Mouse (Mus musculus) kidney, postnatal 0 days (tissue): ENCODE measurements around the gene Efcab12. TPM values are rescaled to one million over a fixed set of nuclear protein-coding genes. Genes with fewer than 3 reads are reported as not detected.

Experiments
- ATAC-seq: fragments of 200-750 bp; cut with Nextera tagmentation; replicated peaks from 2 replicates; pipeline ENCODE4 v1.8.0; 2017; ENCODE audit warnings: low read depth, moderate number of reproducible peaks, moderate TSS enrichment, moderate library complexity; ENCODE audit not compliant: low FRiP score
- DNase-seq: peaks from one replicate; pipeline ENCODE4 v3.0.0-alpha.2; 2016; ENCODE audit warnings: low spot score
- H3K27ac ChIP-seq: fragments of 300-500 bp; sonication (generic); 2 replicates; pipeline ENCODE4 v1.5.1; 2014; ENCODE audit warnings: mild to moderate bottlenecking
- H3K27me3 ChIP-seq: fragments of 300-500 bp; sonication (generic); 2 replicates; pipeline ENCODE4 v1.6.1; 2014; ENCODE audit warnings: low read length, mixed read lengths; ENCODE audit not compliant: insufficient read depth
- H3K36me3 ChIP-seq: fragments of 300-500 bp; sonication (generic); 2 replicates; pipeline ENCODE4 v1.6.1; 2014; ENCODE audit warnings: low read length, mixed read lengths; ENCODE audit not compliant: insufficient read depth
- H3K4me1 ChIP-seq: fragments of 300-500 bp; sonication (generic); replicated peaks from 2 replicates; pipeline ENCODE4 v1.6.1; 2014; ENCODE audit warnings: antibody characterized with exemption, low read length, mixed read lengths; ENCODE audit not compliant: insufficient read depth
- H3K4me2 ChIP-seq: fragments of 300-500 bp; sonication (generic); 2 replicates; pipeline ENCODE4 v1.6.1; 2014; ENCODE audit warnings: mild to moderate bottlenecking, low read length, moderate library complexity, mixed read lengths
- H3K4me3 ChIP-seq: fragments of 300-500 bp; sonication (generic); replicated peaks from 2 replicates; pipeline ENCODE4 v1.5.1; 2014; ENCODE audit warnings: low read depth, low read length
- H3K9ac ChIP-seq: fragments of 300-500 bp; sonication (generic); 2 replicates; pipeline ENCODE4 v1.6.1; 2014; ENCODE audit warnings: low read depth, low read length
- H3K9me3 ChIP-seq: fragments of 300-500 bp; sonication (generic); replicated peaks from 2 replicates; pipeline ENCODE4 v1.6.1; 2016; ENCODE audit warnings: low read length, inconsistent platforms, mixed read lengths
- CTCF ChIP-seq: IDR thresholded peaks from 2 replicates; pipeline ENCODE4 v1.5.1; 2016; ENCODE audit warnings: antibody characterized with exemption, low read depth, mild to moderate bottlenecking, moderate library complexity
- WGBS: fragments of 180-500 bp; shearing (Covaris S2); extraction: QIAGEN DNeasy Blood & Tissue Kit; methylation state at CpG from one replicate; pipeline ENCODE4 v1.1.7; 2014; 5-methylcytosine and 5-hydroxymethylcytosine counted together
- microRNA-seq: library from miRNA; unstranded; fragments of <30 nt; microRNA quantifications from one replicate; pipeline ENCODE4, GENCODE M21; 2016
- polyA plus RNA-seq: library from polyadenylated mRNA; unstranded; fragments of >200 nt; fragmentation: Nextera tagmentation; extraction: Ambion mirVana; gene quantifications from 2 replicates; pipeline ENCODE4 v1.2.1, GENCODE M21; 2015

Efcab12 gene
- polyA plus RNA-seq, 1 experiment from 2014 or later = 3.0 TPM

DNA sequence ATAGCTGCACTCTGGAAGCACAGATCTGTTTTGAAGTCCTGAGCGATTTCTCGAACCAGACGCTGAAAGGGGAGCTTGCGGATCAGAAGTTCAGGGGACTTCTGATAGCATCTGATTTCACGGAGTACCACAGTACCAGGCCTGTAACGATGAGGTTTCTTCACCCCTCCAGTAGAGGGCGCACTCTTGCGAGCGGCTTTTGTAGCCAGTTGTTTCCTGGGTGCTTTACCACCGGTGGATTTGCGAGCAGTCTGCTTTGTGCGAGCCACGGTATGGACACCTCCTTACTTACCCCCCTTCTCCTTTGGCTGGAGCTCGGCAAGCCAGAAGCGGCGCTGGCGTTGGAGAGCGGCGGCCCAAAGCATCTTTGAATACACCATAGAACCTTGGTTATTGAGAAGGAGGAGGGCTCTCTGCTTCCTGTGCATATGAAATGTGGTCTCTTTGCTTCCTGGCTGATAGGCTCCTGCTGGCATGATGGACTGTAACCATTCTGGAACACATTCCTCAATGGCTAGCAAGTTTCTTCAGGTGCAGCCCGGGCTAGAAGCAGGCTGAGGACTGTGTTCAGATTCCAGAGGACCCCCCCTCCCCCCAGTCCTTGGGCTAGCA lies 68.0 kb downstream of the Efcab12 start:
- Histone ChIP-seq H3K9me3 (no peaks in the 10 kb centered on the region), H3K4me3 (no peak overlapping the region), H3K4me2 (no peak overlapping the region), H3K9ac (no peak overlapping the region), H3K36me3 (no peaks in the 10 kb centered on the region), H3K4me1 (peaks cover 5% of the 10 kb centered on the region; the same call in 1 of the 2 replicates), H3K27ac (no peak overlapping the region), H3K27me3 (no peaks in the 10 kb centered on the region)
- no peak for ATAC-seq
- peak; percentile 37 for TF ChIP-seq CTCF
- WGBS = 85% methylated on average over 20 of the region's 20 CpGs
- no peak for DNase-seq

DNA sequence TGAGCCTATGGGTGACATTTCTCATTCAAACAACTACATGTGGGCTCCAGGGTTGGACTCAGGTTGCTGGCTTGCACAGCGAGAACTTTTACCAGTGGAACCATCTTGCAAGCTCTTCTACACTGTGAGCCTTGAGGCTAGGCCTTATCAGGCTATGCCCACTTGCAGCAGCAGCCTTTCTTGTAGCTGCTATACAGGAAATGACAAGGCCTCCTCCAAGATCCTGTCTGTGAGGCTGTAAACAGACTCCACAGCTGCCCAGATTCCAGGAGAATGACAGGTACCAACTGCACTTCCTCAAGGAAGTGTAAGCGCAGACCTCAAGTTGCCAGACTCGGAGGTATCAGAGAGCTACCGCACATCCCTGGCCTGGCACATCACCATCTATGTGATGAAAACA lies 70.0 kb downstream of the Efcab12 start:
- Histone ChIP-seq H3K9me3 (no peaks in the 10 kb centered on the region), H3K9ac (no peak overlapping the region), H3K4me2 (no peak overlapping the region), H3K4me3 (no peak overlapping the region), H3K36me3 (no peaks in the 10 kb centered on the region), H3K27ac (peak overlapping the region; percentile 48; the same call in 1 of the 2 replicates), H3K27me3 (no peaks in the 10 kb centered on the region), H3K4me1 (peaks cover 5% of the 10 kb centered on the region; the same call in 1 of the 2 replicates)
- DNase-seq (peak; percentile 18), ATAC-seq (no peak)
- 63% methylated on average over 4 of the region's 4 CpGs for WGBS
- no peak for TF ChIP-seq CTCF

DNA sequence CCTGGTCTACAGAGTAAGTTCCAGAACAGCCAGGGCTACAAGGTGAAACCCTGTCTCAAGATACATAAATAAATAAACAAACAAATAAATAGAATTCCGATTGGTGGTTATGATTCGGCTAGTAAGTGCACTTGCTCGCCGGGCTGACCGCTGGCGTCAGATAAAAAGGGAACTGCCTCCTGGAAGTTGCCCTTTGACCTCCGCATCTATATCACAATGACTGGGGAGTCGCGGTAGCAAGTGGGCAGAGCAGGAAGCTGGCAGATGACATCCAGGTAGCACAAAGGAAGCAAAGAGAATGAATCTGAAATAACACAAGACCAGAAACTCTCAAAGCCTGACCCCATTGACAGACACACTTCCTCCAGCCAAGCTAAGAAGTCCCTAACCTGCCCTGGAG lies 70.9 kb downstream of the Efcab12 start:
- H3K27me3 ChIP-seq = no peaks in the 10 kb centered on the region
- 45% methylated on average over 9 of the region's 9 CpGs for whole genome bisulfite sequencing
- H3K36me3 ChIP-seq = no peaks in the 10 kb centered on the region
- H3K9ac ChIP-seq = no peak overlapping the region
- no peak overlapping the region for H3K27ac ChIP-seq
- peaks cover 5% of the 10 kb centered on the region; the same call in 1 of the 2 replicates for H3K4me1 ChIP-seq
- ATAC-seq = no peak
- H3K9me3 ChIP-seq = no peaks in the 10 kb centered on the region
- H3K4me3 ChIP-seq = no peak overlapping the region
- no peak overlapping the region for H3K4me2 ChIP-seq
- no peak for TF ChIP-seq CTCF
- peak; percentile 19 for DNase-seq

DNA sequence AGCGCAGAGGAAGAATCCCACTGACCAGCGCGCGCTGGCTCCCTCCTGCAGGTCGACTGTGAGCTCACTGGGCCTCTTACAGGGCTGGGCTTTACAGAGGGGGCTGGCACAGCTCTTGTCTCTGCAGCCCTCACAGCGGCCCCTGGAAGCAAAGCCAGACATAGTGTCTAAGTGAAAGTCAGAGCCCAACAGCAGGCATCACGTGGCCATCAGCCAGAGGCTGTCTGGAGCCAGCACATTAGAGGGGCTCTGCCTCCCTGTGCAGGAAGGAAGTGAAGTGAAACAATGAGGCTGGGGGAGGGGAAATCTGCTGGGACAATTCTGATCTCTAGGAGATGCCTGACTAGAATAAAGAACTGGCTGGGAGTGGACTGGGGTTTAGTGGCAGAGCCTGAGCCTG lies 74.0 kb downstream of the Efcab12 start:
- Histone ChIP-seq H3K4me1 (peaks cover 5% of the 10 kb centered on the region; the same call in 1 of the 2 replicates), H3K4me3 (no peak overlapping the region), H3K27me3 (no peaks in the 10 kb centered on the region), H3K4me2 (peak overlapping the region; percentile 38), H3K9me3 (no peaks in the 10 kb centered on the region), H3K36me3 (no peaks in the 10 kb centered on the region), H3K9ac (peak overlapping the region; percentile 28; the same call in 1 of the 2 replicates), H3K27ac (peak overlapping the region; percentile 79)
- DNase-seq (peak; percentile 93), ATAC-seq (peak; percentile 86)
- 9% methylated on average over 7 of the region's 7 CpGs for WGBS
- peak; percentile 24; the same call in 1 of the 2 replicates for TF ChIP-seq CTCF

DNA sequence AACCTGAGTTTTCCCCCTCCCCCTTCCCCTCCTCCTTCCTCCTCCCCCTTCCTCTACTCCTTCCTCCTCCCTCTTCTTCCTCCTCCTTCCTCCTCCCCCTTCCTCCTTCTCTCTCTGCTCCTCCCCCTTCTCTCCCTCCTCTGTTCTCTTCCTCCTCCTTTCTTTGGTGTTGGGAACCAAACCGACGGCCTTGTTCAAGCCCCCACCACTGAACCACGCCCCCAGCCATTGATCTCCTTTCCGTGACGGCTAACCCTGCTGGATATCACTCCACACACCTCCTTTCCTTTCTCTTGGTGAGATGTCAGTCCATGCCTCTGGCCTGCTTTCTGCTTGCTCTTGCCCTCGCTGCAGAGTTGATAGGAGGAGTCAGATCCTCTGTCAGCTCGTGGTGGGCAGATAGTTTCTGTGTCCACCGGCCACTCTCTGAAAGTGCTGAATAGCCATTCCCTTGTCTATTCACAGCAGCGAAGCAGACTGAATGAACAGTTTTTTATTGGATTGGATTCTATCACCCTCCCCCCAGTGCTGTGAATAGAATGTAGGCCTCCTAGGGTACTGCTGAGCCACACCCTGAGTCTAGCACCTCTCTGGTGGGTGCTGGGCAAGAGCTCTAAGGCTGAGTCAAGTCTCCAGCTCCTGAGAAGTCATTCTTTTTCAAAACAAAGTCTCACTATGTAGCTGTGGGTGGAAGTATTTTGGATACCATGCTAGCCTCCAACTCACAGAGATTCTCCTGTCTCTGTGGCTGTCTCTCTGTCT lies 76.0 kb downstream of the Efcab12 start, which contains the start of gene Tmem40:
Gene Tmem40, minus strand, starts transcription at position 416 of the 762 bp plus-strand sequence.
- ATAC-seq = no peak
- 4% methylated on average over 8 of the region's 9 CpGs for whole genome bisulfite sequencing

DNA sequence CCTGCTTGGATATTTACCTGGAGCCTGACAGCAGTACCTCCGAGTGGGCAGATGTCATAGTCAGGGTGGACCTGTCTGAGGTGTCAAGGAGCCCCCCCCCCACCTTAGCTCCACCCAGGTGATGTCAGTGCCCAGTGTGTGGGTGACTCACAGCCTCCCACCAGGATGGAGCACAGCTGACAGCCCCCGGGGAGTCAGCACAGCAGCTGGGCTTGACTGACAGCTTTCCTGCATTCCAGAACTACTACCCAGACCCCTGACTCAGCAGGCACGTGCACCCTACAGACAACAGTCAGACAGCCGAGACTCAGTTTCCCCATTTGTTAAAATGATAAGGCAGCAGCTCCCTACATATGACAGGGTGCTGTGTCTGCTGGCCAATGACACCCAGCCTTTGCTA lies 77.2 kb downstream of the Efcab12 start:
- Histone ChIP-seq H3K4me2 (no peak overlapping the region), H3K4me1 (peaks cover 5% of the 10 kb centered on the region; the same call in 1 of the 2 replicates), H3K27me3 (no peaks in the 10 kb centered on the region), H3K36me3 (no peaks in the 10 kb centered on the region), H3K9ac (no peak overlapping the region), H3K9me3 (no peaks in the 10 kb centered on the region), H3K4me3 (no peak overlapping the region), H3K27ac (no peak overlapping the region)
- DNase-seq (no peak), ATAC-seq (no peak)
- WGBS = 54% methylated on average over 4 of the region's 4 CpGs
- no peak for TF ChIP-seq CTCF

More for the DNA sequence above, 76.0 kb downstream of the Efcab12 start, which contains the start of gene Tmem40:
- DNase-seq = peak; percentile 47
- Histone ChIP-seq H3K4me2 (peak within 1 kb of the TSS; percentile 8; the same call in 1 of the 2 replicates), H3K36me3 (no peaks in the 10 kb centered on the region), H3K4me3 (no peak within 1 kb of the TSS), H3K27ac (peak within 1 kb of the TSS; percentile 47), H3K9me3 (no peaks in the 10 kb centered on the region), H3K27me3 (no peaks in the 10 kb centered on the region), H3K4me1 (peaks cover 5% of the 10 kb centered on the region; the same call in 1 of the 2 replicates), H3K9ac (no peak within 1 kb of the TSS)
- TF ChIP-seq CTCF = no peak

Small RNAs within 50 kb of the gene (microRNA-seq; reads per million reads assigned to microRNA genes)
- not detected for gene Mir7660

Other genes starting within 250 kb of the Efcab12 start
- gene Mkrn2os, start 245.8 kb downstream of the Efcab12 start, polyA plus RNA-seq = 7.6 and 8.3 TPM in 2 replicates
- 27.4 and 28.2 TPM in 2 replicates for gene Mkrn2, start 236.5 kb downstream of the Efcab12 start, polyA plus RNA-seq
- 67.4 and 68.0 TPM in 2 replicates for gene Raf1, start 161.8 kb downstream of the Efcab12 start, polyA plus RNA-seq
- 1.0 and 1.8 TPM in 2 replicates for gene Tmem40, start 76.0 kb downstream of the Efcab12 start, polyA plus RNA-seq
- gene Cand2, start 63.9 kb downstream of the Efcab12 start, polyA plus RNA-seq = 10.4 and 12.1 TPM in 2 replicates
- 2,857 and 3,220 TPM in 2 replicates for gene Rpl32, start 29.7 kb downstream of the Efcab12 start, polyA plus RNA-seq
- gene Mbd4, start 15.0 kb upstream of the Efcab12 start, polyA plus RNA-seq = 10.9 TPM in 2 replicates
- gene Ift122, start 15.1 kb upstream of the Efcab12 start, polyA plus RNA-seq = 14.9 and 20.6 TPM in 2 replicates
- gene Rho, start 93.3 kb upstream of the Efcab12 start, polyA plus RNA-seq = not detected in 2 replicates
- gene H1foo, start 106.5 kb upstream of the Efcab12 start, polyA plus RNA-seq = not detected in 2 replicates
- 42.3 and 42.4 TPM in 2 replicates for gene Plxnd1, start 156.6 kb upstream of the Efcab12 start, polyA plus RNA-seq